Mouse (Mus musculus) ES-E14 (cell line): ENCODE data around the gene Cplx3.

Source experiments
- HCFC1 ChIP-seq: IDR thresholded peaks from 2 replicates; pipeline ENCODE4 v1.6.1; 2012; ENCODE audit warnings: low read length, inconsistent platforms, borderline replicate concordance; ENCODE audit not compliant: insufficient read depth
- ZC3H11A ChIP-seq: IDR thresholded peaks from 2 replicates; pipeline ENCODE4 v1.6.1; 2012; ENCODE audit warnings: low read depth, mild to moderate bottlenecking, inconsistent platforms, low read length, borderline replicate concordance

- TF ChIP-seq HCFC1 = peak; percentile 71
- no peak for TF ChIP-seq ZC3H11A
Measured at GRCm38 (mm10) chr9:57560861-57561710, 45.0 kb downstream of the Cplx3 start, which contains the start of gene Scamp2.
